Mouse (Mus musculus): ENCODE measurements around the gene Cops7b. TPM values are rescaled to one million over a fixed set of nuclear protein-coding genes. Genes with fewer than 3 reads are reported as not detected.
"Not testable (repeated sequence)": the region's sequence is repeated elsewhere in the genome, so short reads cannot be mapped to it uniquely, and the experiment has no call there.

Cops7b gene
- total RNA-seq (2022) = 10 to 100 TPM; 13.1 to 16.3 (median 14.6) TPM

DNA sequence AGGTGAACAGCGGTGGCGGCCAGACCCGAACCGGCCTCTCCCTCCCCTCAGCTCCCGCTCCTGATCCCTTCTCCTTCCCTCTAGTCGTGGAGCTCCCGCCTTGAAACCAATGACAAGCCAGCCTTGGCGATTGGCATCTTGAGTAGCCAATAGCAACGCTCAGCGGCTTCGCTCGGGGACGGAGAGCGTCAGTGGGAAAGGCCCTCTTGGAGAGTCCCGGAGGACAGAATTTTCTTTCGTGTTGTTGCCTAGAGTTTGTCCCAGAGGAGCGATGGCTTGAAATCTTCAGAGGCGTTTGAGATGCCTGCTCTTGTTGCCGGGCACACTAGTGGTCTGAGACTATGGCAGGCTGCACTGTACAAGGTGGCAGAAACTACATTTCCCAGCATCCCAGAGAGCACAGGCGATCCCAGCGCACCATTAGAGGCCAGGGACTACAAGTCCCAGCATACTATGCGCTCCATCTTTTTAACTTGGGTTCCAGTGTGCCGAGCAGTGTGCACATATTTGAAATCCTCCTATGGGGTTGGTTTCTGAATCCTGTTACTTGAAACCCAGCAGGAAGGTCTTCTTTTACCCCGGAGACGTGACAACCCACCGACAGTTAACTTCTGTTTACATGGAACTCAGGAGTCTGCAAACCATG lies at the start of gene Cops7b, which contains the start of gene Pde6d:
Gene Cops7b, plus strand, starts transcription at position 454 of the 646 bp plus-strand sequence.
Gene Pde6d, minus strand, starts transcription at position 179 of the 646 bp plus-strand sequence.
- peak; percentile 95 for DNase-seq

DNA sequence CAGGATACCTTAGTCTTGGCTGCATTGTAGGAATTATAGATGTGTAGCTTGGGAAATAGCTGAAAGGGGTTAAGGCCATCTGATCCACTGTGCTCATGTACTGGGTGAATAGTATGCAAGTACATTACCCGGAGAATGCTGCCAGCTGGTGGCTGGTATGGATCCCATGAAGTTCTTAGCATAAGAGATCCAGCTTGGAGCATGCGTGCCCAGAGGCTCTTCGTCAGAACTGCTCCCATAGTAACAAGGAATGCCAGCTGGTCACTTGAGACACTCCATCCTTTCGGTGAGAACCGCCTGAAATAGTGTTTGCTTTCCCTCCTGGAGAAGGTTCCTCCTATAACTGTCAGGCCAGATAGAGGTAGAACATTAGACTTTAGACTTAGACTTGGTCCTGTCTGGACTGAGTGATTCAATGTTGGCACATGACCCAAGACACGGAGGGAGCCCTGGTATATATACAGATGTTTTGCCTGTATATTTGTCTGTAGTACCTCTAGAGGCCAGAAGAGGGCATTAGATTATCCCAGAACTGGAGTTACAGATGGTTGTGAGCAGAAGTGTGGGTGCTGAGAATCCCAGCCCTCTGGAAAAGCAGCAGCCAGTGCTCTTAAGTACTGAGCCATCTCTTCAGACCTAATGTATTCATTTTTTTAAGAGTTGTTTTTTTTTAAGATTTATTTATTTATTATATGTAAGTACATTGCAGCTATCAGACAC lies 49.1 kb upstream of the Cops7b start:
- DNase-seq = no peak

DNA sequence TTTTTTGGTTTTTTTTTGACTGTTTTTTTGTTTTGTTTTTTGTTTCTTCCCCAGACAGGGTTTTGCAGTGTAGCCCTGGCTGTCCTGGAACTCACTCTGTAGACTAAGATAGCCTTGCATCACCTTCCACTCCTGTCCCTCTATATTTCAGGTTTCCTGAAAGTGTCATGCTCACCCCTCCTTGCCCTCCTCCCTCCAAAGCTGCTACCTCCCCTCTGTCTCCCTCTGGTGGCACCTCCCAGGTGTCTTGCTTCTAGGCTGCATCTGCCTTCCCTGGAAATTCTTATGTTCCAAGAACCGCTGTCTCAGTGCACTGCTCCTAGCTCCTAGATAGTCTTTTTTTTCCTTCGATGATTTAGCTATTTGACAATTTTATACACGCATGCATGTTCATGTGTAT lies 44.3 kb upstream of the Cops7b start:
- no peak for DNase-seq

DNA sequence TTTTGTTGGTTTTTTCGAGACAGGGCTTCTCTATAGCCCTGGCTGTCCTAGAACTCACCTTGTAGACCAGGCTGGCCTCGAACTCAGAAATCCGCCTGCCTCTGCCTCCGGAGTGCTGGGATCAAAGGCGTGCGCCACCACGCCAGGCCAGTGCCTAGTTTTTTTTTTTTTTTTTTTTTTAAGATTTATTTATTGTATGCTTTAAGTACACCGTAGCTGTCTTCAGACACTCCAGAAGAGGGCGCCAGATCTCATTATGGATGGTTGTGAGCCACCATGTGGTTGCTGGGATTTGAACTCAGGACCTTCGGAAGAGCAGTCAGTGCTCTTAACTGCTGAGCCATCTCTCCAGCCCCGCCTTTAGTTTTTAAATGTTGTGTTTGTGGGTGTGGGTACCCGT lies 43.1 kb upstream of the Cops7b start:
- not testable (repeated sequence) for DNase-seq

DNA sequence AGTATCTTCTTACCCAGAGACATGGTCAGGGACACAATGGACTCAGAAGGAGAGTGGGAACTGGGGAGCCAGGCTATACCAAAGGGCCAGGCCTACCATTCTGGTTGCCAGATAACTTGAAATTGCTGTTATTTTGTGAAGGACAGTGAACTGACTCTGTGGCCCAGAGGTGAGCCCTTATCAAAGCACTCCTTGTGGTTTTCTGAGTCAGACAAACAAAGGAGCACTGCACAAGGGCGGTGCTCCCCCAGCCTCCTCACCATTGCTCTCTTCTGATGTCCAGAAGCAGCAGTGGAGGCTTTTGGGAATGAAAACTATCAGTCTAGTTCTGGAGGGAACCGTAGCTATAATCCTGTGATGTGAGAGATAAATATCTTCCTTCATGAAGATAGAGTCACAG lies 40.1 kb upstream of the Cops7b start:
- no peak for DNase-seq

DNA sequence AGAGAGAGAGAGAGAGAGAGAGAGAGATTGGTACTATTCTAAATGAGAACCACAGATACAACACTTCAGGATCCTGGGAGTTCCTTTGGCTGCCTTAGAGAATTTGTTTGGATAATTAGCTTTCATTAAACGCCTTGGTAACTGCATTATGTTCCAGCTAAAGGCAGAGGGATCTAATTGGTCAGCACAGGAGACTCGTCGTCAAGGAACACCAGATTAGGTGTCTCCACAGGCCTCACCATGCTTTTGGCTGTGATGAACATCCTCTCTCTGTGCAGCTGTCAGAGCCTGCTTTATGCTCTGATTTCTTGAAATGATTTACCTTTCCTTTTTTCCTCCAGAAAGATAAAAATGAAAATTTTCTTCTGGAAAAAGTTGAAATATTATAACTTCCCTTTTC lies 35.9 kb upstream of the Cops7b start:
- no peak for DNase-seq

DNA sequence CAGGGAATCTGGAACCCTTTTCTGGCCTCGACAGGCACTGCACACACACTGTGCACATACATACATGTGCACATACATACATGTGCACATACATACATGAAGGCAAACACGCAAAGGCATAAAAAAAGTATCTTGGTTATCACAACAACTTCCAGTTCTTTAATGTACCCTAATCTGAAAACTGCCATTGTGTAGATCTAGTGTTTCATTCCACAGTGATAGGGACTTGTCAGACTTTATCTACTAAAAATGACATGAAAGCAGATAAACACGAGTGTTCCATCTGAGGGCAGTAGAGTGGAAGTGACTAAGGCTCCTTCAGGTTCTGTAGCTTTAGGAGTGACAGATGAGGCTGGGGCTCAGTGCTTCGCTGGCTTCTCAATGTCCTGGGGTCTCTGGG lies 31.4 kb upstream of the Cops7b start:
- DNase-seq = no peak

DNA sequence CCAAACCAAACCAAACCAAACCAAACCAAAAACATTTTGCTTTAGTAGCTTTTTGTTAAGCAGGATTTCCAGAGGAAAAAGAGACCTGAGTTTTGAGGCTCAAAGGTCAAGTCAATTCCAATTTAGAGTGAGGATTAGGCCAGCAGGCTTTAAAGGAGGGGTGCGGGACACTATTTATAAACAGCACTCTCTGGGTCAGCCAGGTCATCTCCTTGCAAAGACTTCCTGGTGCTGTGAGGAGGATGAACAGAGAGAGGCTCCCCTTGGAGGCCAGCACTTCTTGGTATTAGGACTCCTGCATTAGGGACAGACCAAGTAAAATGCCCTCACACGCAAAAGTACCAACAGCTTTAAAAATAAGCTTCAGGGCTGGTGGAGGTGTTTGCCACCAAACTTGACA lies 30.8 kb upstream of the Cops7b start:
- no peak for DNase-seq

DNA sequence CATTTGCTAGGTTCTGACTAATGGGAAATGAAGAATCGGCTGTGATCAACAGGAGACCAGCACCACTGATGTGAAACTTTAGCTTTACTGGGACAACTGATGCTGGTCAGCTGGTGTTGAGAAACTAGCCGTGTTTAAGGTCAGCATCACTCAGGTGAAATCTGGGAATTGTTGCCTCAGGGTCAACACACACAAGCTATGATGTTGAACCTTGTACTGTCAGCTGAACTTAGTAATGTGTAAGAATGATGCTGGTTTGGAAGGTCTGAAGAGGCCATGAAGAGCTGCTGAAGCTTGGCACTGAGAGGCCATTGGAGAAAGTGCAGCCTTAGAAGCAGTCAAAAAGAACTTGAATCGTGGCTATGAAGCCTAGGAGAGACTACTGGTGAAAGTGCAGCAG lies 27.0 kb upstream of the Cops7b start:
- no peak for DNase-seq

DNA sequence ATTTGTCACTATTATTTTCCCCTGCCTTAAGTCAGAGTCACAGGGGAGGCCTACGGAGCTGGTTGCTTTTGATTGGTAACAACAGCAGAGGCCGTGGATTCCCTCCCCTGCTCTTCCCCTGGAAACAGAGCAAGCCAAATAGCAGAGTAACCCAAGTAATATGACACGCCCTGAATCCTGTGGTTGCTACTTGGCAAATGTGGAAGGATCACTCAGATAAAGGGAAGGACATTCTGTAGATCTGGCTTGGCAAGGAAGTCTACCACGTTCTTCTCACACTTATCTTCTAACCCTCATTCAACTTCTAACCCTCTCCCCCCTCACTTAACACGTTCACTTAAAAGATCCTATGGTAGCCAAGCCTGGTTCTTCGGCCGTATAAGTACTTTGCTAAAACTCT lies 24.8 kb upstream of the Cops7b start:
- DNase-seq = no peak

DNA sequence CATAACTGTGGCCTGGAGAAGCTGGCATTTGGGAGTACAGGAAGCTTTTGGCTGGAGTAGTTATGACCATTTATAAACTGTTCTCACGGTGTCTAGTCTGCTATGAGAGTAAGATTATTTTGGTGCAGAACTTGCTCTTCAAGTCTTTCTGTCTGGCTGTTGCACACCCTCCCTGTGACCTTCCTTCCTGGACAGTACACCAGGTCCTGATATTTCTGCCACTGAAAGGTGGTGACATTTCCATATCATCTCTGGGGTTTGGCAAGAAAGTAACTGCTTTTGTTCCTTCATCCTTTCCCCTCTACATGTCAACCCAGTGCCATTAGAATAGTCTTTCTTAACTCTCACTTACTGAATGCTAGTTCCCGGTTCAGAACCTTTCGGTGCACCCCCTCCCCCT lies 23.5 kb upstream of the Cops7b start:
- DNase-seq = no peak

DNA sequence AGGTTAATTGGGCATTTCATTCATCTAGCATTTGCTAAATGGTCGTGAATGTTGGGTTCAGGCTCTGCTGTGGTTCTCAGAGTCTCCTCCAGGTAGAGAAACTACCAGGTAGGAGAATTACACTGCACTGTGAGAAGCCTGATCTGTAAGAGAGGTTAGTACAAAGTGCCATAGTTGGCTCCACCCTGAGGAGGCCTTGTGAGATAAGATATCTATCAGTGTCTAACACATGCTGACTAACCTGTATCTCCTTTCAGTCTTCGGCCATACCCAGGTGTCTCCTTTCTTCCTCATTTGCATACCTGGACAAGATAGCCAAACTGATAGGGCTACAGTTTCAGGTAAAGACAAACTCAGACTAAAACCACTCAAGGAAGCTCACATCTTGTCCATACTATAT lies 20.0 kb upstream of the Cops7b start:
- no peak for DNase-seq

DNA sequence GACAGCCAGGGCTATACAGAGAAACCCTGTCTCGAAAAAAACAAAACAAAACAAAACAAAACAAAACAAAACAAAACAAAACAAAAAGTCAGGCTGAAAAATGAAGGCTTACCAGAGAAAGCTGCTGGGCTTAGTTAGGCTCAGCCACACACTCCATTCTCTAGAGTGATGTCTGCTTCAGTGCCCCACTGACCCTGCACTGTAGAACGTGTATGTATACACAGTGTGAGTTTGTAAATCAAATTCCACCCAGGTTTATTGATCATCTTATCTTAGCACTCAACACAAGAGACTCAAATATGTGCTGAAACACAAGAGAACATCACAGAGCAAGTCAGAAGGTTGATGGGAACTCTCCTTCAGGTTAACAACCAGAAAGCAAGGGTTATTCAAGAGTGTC lies 14.3 kb upstream of the Cops7b start:
- no peak for DNase-seq

DNA sequence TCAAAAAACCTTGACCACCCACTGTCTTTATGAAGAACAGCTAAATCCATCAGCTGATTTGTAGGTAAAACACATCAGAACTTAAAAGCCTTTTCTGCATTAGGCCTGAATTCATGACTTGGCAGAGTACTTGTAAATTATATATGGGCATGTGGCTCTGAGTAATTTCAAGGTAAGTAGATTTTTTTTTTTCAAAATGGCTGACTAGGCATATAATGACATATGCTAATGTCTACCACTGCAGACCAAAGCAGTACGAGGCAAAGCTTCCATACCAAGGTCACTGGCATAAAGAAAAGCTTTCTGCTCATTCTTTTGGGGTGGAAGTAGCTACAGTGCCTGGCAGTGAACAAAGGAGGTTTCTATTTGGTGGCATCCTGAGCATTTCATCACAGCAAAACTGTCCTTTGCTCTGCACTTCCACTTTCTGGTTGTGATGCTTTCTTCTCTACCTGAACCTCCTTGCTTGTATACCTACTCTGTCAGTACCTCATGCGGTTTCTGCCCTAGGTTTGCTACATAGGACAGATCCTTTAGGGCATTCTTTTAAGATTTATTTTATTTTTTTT lies 13.3 kb upstream of the Cops7b start:
- DNase-seq = no peak

DNA sequence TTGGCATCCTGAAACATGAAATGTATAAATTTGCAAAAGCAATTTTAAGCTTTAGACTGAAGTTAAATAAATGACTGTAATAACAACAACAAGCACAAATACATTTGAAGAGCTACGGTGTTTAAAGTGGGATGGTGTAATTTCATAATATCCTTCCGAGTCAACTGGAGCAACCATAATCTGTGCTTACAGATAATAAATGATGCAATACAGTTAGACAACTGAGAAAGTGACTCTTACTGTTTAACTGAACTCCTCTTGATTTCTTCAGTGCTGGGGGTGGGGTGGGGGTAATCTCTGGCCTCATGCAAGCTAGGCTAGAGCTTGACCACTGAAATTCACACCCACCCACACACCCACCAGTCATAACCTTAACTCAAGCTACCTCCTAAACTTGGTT lies 11.3 kb upstream of the Cops7b start:
- DNase-seq = no peak

DNA sequence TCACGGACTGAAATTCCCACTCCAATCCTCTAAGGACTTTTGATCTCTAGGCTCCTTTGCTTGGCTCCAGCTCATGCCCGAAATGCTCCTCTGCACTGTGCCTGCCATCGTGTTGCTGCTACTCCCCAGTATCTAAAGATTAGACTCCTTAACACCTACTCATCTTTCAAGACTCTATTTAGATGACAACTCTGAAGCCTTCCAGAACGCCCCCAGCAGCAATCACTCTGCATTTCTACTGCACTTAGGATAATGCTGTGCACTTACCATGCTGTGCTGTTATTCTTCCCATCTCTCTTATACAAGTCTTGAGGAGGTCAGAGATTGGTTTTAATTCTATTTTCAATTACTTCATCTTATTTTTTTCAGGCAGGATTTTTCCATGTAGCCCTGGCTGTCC lies 10.8 kb upstream of the Cops7b start:
- no peak for DNase-seq

DNA sequence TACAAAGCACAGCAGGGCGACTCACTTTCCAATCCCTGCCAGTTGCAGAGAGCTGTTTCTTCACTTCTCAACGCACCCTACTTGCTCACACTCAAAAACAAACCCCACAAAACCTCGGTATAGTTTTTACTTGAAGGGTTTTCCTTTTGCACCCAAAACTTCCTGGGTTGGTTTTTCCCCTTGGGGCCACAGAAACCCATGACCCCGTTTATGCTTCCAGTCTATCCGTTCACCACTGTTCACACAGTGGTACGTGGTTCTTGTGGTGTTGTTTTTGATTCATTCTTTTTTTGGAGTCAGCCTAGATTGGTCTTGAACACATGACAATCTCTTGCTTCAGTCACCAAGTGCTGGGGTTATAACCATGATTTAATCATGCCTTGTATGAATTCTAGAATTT lies 2.3 kb upstream of the Cops7b start:
- DNase-seq = no peak

DNA sequence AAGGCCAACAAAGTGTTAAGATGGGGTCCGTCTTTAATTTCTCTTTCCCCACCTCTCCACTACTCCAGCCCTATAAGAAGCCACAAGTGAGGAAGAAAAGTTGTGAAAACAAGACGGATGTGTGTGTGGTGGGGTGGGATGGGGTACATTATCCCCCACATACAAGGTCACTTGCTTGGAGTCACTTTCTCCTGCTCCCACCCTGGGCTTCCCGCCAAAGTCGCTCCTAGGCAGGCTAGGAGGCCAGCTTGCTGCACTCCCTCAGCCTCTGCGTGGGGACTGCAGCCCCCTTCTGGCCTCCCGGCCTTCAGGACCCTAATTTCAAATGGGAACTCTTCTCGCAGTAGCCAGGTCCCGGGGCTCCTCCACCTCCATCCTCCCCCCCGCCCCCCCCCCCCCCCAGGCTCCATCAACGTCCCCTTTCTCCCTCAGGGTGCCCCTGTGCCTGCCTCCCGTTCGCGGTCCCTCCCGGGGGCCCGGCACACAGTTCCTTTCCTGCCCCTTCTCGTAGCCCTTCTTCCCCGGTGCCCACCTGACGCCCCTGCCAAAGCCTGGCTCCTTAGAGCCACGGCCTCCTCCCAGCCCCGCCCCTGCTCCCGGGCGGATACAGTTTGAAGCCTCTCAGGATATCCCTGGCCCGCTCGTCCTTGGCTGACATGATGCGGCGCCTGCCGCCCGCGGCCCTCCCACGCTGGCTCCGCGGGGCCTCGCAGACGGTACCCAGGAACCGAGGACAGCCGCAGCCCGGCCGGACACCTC lies 833 bp upstream of the Cops7b start:
- DNase-seq = peak; percentile 21

DNA sequence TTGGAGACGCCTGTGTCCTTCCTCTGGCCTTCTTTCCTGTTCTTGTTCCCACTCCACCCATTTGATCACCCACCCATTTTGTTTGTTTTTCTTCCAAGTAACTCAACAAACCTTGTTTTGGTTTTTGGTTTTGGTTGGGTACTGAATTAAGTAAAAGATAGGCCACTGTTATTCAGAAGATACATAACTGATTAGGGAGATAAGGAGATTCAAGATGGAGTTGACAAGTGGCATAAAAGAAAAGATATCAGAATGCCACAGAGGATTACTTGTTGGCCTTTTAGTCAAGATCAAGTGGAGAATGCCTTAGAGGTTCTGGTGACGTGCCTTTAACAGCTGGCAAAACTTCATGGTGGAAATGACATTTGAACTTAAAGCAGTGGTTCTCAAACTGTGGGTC lies 1.0 kb downstream of the Cops7b start:
- no peak for DNase-seq

DNA sequence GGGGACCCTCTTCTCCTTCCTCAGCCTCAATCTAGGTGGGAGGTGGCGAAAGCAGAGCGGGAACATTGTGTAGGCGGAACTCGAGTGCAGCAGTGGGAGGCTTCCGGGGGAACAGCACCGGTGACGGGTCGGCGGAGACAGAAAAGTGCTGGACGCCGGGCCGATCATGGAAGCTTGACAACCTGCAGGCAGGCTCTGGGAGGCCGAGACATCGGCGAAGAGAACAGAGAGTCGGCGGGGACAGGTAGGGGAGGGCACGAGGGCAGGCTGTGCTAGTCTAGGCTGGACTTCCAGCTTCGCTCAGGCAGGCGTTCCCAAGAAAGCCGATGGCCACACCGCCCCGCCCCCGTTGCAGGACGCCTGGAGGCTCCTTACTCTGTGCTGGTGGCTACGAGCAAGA lies 4.3 kb downstream of the Cops7b start:
- DNase-seq = peak; percentile 62

DNA sequence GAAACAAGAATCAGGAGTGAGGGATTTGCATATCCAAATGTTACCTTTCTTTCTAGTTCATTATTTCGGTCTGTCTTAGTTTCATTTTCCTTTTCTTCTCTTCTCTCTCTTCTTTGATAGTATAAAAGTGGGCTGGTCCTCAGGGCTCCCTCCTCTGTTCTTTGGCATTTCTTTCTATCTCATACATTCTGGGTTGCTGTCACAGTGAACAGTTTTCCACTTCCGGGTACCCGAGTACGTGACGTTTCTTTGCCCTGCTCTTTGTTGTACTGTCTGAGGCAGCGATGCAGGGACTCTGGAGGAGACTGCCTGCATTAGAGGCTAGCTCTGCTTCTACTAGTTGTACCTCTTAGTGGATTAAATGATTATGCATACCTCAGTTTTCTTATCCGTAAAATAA lies 11.8 kb downstream of the Cops7b start:
- no peak for DNase-seq

DNA sequence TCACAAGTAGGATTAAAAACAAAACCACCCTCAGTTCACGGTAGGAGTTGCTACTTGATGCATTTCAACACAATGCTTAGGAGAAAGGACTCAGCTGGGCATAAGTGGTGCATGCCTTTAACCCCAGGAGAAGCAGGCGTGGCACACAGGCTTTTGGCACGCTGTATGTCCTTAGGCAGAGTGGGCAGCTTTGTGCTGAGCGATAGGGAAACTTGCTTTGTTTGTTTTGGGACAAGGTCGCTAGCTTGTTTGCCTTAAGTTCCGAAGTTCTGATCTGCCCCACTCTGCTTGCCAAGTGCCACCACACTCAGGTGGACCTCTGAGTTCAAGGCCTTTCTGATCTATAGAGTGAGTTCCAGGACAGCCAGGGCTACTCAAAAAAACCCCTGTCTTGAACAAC lies 12.6 kb downstream of the Cops7b start:
- DNase-seq = no peak

DNA sequence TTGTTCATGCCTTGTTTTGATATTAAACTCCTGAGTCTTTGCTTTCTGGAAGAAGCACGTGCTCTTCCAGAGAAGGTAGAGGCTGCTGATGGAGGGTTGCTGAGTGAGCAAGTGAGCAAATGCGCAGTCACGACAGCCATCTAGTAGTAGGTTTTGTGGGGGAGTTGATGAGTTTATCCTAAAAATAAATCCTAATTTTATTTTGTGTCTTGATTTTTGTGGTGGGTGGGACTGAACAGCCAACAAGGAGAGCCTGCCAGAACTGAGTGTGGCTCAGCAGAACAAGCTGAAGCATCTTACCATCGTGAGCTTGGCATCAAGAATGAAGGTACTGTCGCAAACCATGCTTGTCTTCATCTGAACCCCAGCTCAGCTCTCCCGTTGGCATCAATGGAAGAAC lies 13.8 kb downstream of the Cops7b start:
- DNase-seq = no peak
